Mouse (Mus musculus) fat pad, adult 2 months (tissue): ENCODE results near the gene Nrap.

Experiments used
- DNase-seq: peaks from one replicate; pipeline ENCODE4 v3.0.0-alpha.2; 2011; ENCODE audit warnings: low read depth, low spot score; ENCODE audit errors: extremely low read depth

Gene Nrap

GRCm38 (mm10) chr19:56319219-56319618 is 70.6 kb downstream of the Nrap start:
- no peak for DNase-seq

GRCm38 (mm10) chr19:56316531-56316930 is 73.3 kb downstream of the Nrap start:
- DNase-seq, result no peak

GRCm38 (mm10) chr19:56300835-56301234 is 89.0 kb downstream of the Nrap start:
- no peak for DNase-seq

GRCm38 (mm10) chr19:56297264-56297663 is 92.6 kb downstream of the Nrap start:
- no peak for DNase-seq

- no peak for DNase-seq
Measured at GRCm38 (mm10) chr19:56296668-56297067, 93.2 kb downstream of the Nrap start.

GRCm38 (mm10) chr19:56294654-56295399 is 95.0 kb downstream of the Nrap start:
- DNase-seq, result no peak

GRCm38 (mm10) chr19:56292335-56292734 is 97.5 kb downstream of the Nrap start:
- no peak for DNase-seq

- no peak for DNase-seq
Measured at GRCm38 (mm10) chr19:56291898-56292297, 97.9 kb downstream of the Nrap start.

GRCm38 (mm10) chr19:56289642-56290041 is 100.2 kb downstream of the Nrap start:
- no peak for DNase-seq

GRCm38 (mm10) chr19:56288436-56288835 is 101.4 kb downstream of the Nrap start:
- DNase-seq, result no peak

- DNase-seq, result no peak
Measured at GRCm38 (mm10) chr19:56287580-56288367, 102.1 kb downstream of the Nrap start.

- no peak for DNase-seq
Measured at GRCm38 (mm10) chr19:56286866-56287265, 103.0 kb downstream of the Nrap start, which contains the start of gene Habp2. TSS of gene Habp2 (plus strand) at chr19:56287137.

- no peak for DNase-seq
Measured at GRCm38 (mm10) chr19:56285222-56285621, 104.6 kb downstream of the Nrap start.

- no peak for DNase-seq
Measured at GRCm38 (mm10) chr19:56278366-56278765, 111.5 kb downstream of the Nrap start.

GRCm38 (mm10) chr19:56277951-56278350 is 111.9 kb downstream of the Nrap start:
- no peak for DNase-seq

- no peak for DNase-seq
Measured at GRCm38 (mm10) chr19:56277140-56277804, 112.6 kb downstream of the Nrap start.

- no peak for DNase-seq
Measured at GRCm38 (mm10) chr19:56272081-56272480, 117.8 kb downstream of the Nrap start.
